Mouse (Mus musculus): ENCODE measurements around the gene Zfp454. TPM values are rescaled to one million over a fixed set of nuclear protein-coding genes. Genes with fewer than 3 reads are reported as not detected.

Gene Zfp454
- polyA plus RNA-seq, 1 experiment from 2014 or later, result 9.2 TPM

- no peaks in the 10 kb centered on the region for H3K9me3 ChIP-seq
- peak; percentile 32; the same call in 1 of the 2 replicates for ATAC-seq (ENCODE audit: borderline replicate concordance, extremely low read depth, low FRiP score, low TSS enrichment)
- WGBS, result 3% methylated on average over 10 of the region's 10 CpGs
- H3K4me1 ChIP-seq, result peaks cover 9% of the 10 kb centered on the region; the same call in 1 of the 2 replicates
- H3K9ac ChIP-seq, result peak overlapping the region; percentile 58
- no peaks in the 10 kb centered on the region for H3K27me3 ChIP-seq
- peak overlapping the region; percentile 46 for H3K4me3 ChIP-seq
- H3K27ac ChIP-seq, result peak overlapping the region; percentile 75
- H3K4me2 ChIP-seq, result peak overlapping the region; percentile 79
- peaks cover 11% of the 10 kb centered on the region; the same call in 1 of the 2 replicates for H3K36me3 ChIP-seq
These were observed 538 bp downstream of the Zfp454 start for GRCm38 (mm10) chr11:50886933-50887293.

- Histone ChIP-seq H3K27ac (0 out of 2 replicates have a peak overlapping the region, but pooled peaks have one; percentile 75), H3K9me3 (no peaks in the 10 kb centered on the region), H3K36me3 (peaks cover 11% of the 10 kb centered on the region; the same call in 1 of the 2 replicates), H3K4me1 (peaks cover 9% of the 10 kb centered on the region; the same call in 1 of the 2 replicates), H3K4me2 (peak overlapping the region; percentile 79), H3K27me3 (no peaks in the 10 kb centered on the region), H3K9ac (peak overlapping the region; percentile 58), H3K4me3 (peak overlapping the region; percentile 46)
- 0 out of 2 replicates have a peak, but pooled peaks have one; percentile 2 for ATAC-seq (ENCODE audit: borderline replicate concordance, extremely low read depth, low FRiP score, low TSS enrichment)
- WGBS, result 43% methylated on average over 7 of the region's 8 CpGs
These were observed 1.1 kb downstream of the Zfp454 start for GRCm38 (mm10) chr11:50886231-50886932.

- H3K9me3 ChIP-seq, result no peaks in the 10 kb centered on the region
- no peak overlapping the region for H3K4me2 ChIP-seq
- peaks cover 30% of the 10 kb centered on the region for H3K36me3 ChIP-seq
- peaks cover 9% of the 10 kb centered on the region; the same call in 1 of the 2 replicates for H3K4me1 ChIP-seq
- no peak for ATAC-seq (ENCODE audit: borderline replicate concordance, extremely low read depth, low FRiP score, low TSS enrichment)
- no peak overlapping the region for H3K4me3 ChIP-seq
- WGBS, result 73% methylated on average over 3 of the region's 3 CpGs
- H3K27ac ChIP-seq, result no peak overlapping the region
- no peaks in the 10 kb centered on the region for H3K27me3 ChIP-seq
- no peak overlapping the region for H3K9ac ChIP-seq
These were observed 3.7 kb downstream of the Zfp454 start for GRCm38 (mm10) chr11:50883756-50884155.

- Histone ChIP-seq H3K9ac (no peak overlapping the region), H3K9me3 (no peaks in the 10 kb centered on the region; the same call in 1 of the 2 replicates), H3K27me3 (no peaks in the 10 kb centered on the region), H3K36me3 (peaks cover 62% of the 10 kb centered on the region), H3K27ac (no peak overlapping the region), H3K4me1 (no peaks in the 10 kb centered on the region), H3K4me2 (no peak overlapping the region), H3K4me3 (no peak overlapping the region)
- ATAC-seq (ENCODE audit: borderline replicate concordance, extremely low read depth, low FRiP score, low TSS enrichment), result no peak
- WGBS, result 84% methylated on average over 3 of the region's 3 CpGs
These were observed 8.8 kb downstream of the Zfp454 start for GRCm38 (mm10) chr11:50878641-50879040.

GRCm38 (mm10) chr11:50850989-50851601 lies 36.4 kb downstream of the Zfp454 start:
- Histone ChIP-seq H3K36me3 (no peaks in the 10 kb centered on the region), H3K27ac (no peak overlapping the region), H3K4me1 (peaks cover 15% of the 10 kb centered on the region), H3K27me3 (peaks cover 63% of the 10 kb centered on the region), H3K4me3 (peak overlapping the region; percentile 39), H3K9me3 (no peaks in the 10 kb centered on the region), H3K9ac (peak overlapping the region; percentile 19), H3K4me2 (peak overlapping the region; percentile 85)
- WGBS, result under 1% methylated on average over 57 of the region's 72 CpGs
- ATAC-seq (ENCODE audit: borderline replicate concordance, extremely low read depth, low FRiP score, low TSS enrichment), result no peak

GRCm38 (mm10) chr11:50850177-50850735 lies 37.2 kb downstream of the Zfp454 start, which contains the start of gene Grm6:
Grm6 (plus strand) TSS chr11:50850685.
- H3K9me3 ChIP-seq, result no peaks in the 10 kb centered on the region
- ATAC-seq (ENCODE audit: borderline replicate concordance, extremely low read depth, low FRiP score, low TSS enrichment), result no peak
- H3K4me1 ChIP-seq, result peaks cover 15% of the 10 kb centered on the region
- H3K27me3 ChIP-seq, result peaks cover 63% of the 10 kb centered on the region
- H3K4me2 ChIP-seq, result peak within 1 kb of the TSS; percentile 85
- no peak within 1 kb of the TSS for H3K27ac ChIP-seq
- 5% methylated on average over 11 of the region's 11 CpGs for WGBS
- no peaks in the 10 kb centered on the region for H3K36me3 ChIP-seq
- H3K4me3 ChIP-seq, result peak within 1 kb of the TSS; percentile 39
- H3K9ac ChIP-seq, result peak within 1 kb of the TSS; percentile 19

GRCm38 (mm10) chr11:50849310-50849709 lies 38.1 kb downstream of the Zfp454 start:
- Histone ChIP-seq H3K27me3 (peaks cover 63% of the 10 kb centered on the region), H3K9ac (no peak overlapping the region), H3K9me3 (no peaks in the 10 kb centered on the region), H3K4me1 (peaks cover 15% of the 10 kb centered on the region), H3K4me3 (no peak overlapping the region), H3K4me2 (no peak overlapping the region), H3K36me3 (no peaks in the 10 kb centered on the region), H3K27ac (no peak overlapping the region)
- under 1% methylated on average over 10 of the region's 10 CpGs for WGBS
- no peak for ATAC-seq (ENCODE audit: borderline replicate concordance, extremely low read depth, low FRiP score, low TSS enrichment)

- 26% methylated on average over 3 of the region's 3 CpGs for WGBS
- no peak for ATAC-seq (ENCODE audit: borderline replicate concordance, extremely low read depth, low FRiP score, low TSS enrichment)
- Histone ChIP-seq H3K36me3 (no peaks in the 10 kb centered on the region), H3K27ac (no peak overlapping the region), H3K27me3 (peaks cover 63% of the 10 kb centered on the region), H3K9me3 (no peaks in the 10 kb centered on the region), H3K9ac (no peak overlapping the region), H3K4me2 (no peak overlapping the region), H3K4me3 (no peak overlapping the region), H3K4me1 (peaks cover 15% of the 10 kb centered on the region)
These were observed 38.8 kb downstream of the Zfp454 start for GRCm38 (mm10) chr11:50848520-50849137.

GRCm38 (mm10) chr11:50847047-50847446 lies 40.4 kb downstream of the Zfp454 start:
- ATAC-seq (ENCODE audit: borderline replicate concordance, extremely low read depth, low FRiP score, low TSS enrichment), result no peak
- H3K9ac ChIP-seq, result no peak overlapping the region
- H3K36me3 ChIP-seq, result no peaks in the 10 kb centered on the region
- WGBS, result 69% methylated on average over 5 of the region's 5 CpGs
- H3K4me3 ChIP-seq, result no peak overlapping the region
- H3K4me2 ChIP-seq, result no peak overlapping the region
- H3K27me3 ChIP-seq, result peaks cover 49% of the 10 kb centered on the region
- H3K27ac ChIP-seq, result no peak overlapping the region
- H3K9me3 ChIP-seq, result no peaks in the 10 kb centered on the region
- peaks cover 15% of the 10 kb centered on the region for H3K4me1 ChIP-seq

- no peak overlapping the region for H3K4me2 ChIP-seq
- no peak for ATAC-seq (ENCODE audit: borderline replicate concordance, extremely low read depth, low FRiP score, low TSS enrichment)
- no peaks in the 10 kb centered on the region for H3K9me3 ChIP-seq
- H3K27ac ChIP-seq, result no peak overlapping the region
- H3K36me3 ChIP-seq, result no peaks in the 10 kb centered on the region
- peaks cover 12% of the 10 kb centered on the region for H3K4me1 ChIP-seq
- no peak overlapping the region for H3K4me3 ChIP-seq
- H3K27me3 ChIP-seq, result peaks cover 38% of the 10 kb centered on the region
- no peak overlapping the region for H3K9ac ChIP-seq
- WGBS, result 77% methylated on average over 3 of the region's 3 CpGs
These were observed 41.5 kb downstream of the Zfp454 start for GRCm38 (mm10) chr11:50845951-50846350.

- 13% methylated on average over 22 of the region's 22 CpGs for WGBS
- ATAC-seq (ENCODE audit: borderline replicate concordance, extremely low read depth, low FRiP score, low TSS enrichment), result peak; percentile 93
These were observed 46.3 kb downstream of the Zfp454 start, which contains the start of gene Zfp879 for GRCm38 (mm10) chr11:50841023-50841735. Zfp879 (minus strand) TSS chr11:50841552.

More at GRCm38 (mm10) chr11:50841023-50841735, 46.3 kb downstream of the Zfp454 start, which contains the start of gene Zfp879:
- Histone ChIP-seq H3K4me3 (peak within 1 kb of the TSS; percentile 44), H3K9ac (peak within 1 kb of the TSS; percentile 51), H3K9me3 (no peaks in the 10 kb centered on the region), H3K27ac (peak within 1 kb of the TSS; percentile 88), H3K36me3 (no peaks in the 10 kb centered on the region), H3K4me1 (peaks cover 12% of the 10 kb centered on the region; the same call in 1 of the 2 replicates), H3K27me3 (no peaks in the 10 kb centered on the region), H3K4me2 (peak within 1 kb of the TSS; percentile 72)
